Mouse (Mus musculus) right cerebral cortex, adult 2 months (tissue): ENCODE data around the gene Lig1.
"Not testable (repeated sequence)": the region's sequence is repeated elsewhere in the genome, so short reads cannot be mapped to it uniquely, and the experiment has no call there.

Experiments used
- DNase-seq, 2 experiments: peaks; one replicate each; pipeline ENCODE4 v3.0.0; 2021 to 2022; ENCODE audit warnings: low spot score in 2 of 2

The Lig1 gene

DNA sequence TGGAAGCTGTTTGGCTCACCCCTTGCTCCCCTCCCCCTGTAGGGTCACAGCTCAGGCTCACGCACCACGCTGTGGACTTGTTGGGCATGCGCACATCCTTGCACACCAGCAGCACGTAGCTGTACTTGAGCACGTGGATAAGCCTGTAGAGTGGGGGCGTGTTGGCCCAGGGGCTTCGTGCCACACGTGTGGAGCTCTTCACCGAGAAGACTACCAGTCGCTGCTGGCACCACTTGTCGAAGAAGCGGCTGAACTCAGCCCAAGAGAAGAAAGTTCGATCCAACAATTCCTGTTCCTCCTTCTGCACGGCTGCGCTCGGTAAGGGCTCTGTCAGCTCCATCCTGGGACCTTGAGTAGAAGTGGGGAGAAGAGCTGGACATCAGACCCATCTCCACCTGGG, at the start of gene Lig1:
Gene Lig1, plus strand, starts transcription at position 203 of the 400 bp plus-strand sequence.
- DNase-seq, result no peak

DNA sequence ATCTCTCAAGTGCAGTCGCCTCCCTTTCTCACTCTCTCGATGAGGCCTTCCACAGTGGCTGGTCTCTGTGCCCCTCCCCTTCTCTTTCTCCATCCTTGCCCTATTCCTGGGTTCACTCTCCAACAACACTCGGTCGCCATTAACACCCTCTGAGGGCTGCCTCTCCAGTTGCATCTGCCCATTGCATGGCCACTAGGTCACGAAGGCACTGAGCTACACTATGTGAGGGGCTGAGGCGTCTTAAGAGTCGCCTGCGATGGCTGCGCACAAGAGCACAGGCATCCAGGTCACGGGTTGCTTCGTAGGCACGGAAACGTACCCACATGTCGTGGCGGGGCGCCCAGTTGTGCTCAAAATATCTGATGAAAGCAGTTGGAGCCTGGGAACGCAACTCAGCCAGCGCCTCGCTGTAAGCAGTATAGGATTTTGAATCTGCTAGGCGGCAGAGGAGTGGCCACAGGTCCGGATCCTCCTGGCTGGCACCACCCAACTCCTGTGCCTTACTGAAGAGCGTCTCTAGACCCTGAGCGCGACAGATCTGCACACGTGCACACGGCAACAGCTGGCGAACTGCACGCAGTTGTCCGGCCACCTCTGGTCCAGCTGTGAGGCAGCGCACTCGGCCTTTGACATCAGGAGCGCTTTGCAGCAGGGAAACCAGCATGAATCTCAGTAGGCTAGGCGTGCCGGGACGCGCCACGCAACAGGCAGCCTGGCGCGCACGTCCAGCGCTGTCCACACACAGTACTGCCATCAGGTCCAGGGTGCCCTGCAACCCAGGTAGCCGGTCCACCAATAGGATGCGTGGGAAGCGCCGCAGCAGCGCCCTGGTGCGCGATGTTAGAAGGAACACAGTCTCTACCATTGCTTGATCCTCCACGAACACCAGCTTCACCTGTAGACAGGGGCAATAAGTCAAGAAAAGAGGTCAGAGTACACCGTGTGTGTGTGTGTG, 16.1 kb upstream of the Lig1 start:
- no peak for DNase-seq

DNA sequence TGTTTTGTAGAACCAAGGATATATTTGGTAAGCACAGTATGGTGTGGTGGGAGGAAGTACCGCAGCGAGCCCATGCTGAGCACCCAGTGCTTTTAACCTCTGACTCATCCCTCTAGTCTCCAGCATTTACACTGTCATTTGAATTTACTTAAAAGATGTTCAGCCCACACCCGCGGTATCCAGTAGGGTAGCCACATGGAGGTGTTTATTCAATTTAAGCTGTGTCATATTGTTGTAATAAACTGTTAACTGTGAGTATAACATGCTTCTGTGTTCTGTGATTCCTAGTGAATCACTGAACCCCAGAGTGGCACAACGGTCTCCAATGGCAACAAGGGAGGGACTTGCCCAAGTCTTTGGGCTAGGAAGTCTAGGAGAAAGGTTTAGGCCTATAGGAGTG, 13.2 kb upstream of the Lig1 start:
- peak in 1 of 2 experiments; percentile 13 for DNase-seq

DNA sequence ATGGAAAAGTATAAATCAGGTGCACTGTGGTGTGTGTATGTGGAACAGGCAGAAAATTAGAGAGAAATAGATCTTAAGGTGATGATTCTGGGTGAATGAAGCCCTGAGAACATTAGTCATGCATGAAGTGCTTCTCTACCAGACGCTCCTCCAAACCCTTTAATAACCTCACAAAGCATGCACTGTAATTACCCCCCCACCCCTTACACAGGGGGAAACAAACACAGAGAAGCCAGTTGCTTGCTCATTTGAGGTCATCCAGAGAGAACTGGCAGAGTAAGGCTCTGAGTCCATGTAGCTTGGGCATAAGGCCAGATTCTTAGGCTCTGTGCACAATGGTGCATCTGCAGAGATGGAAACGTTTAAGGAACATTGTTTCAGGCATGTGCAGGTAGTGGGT, 12.7 kb upstream of the Lig1 start:
- no peak for DNase-seq

DNA sequence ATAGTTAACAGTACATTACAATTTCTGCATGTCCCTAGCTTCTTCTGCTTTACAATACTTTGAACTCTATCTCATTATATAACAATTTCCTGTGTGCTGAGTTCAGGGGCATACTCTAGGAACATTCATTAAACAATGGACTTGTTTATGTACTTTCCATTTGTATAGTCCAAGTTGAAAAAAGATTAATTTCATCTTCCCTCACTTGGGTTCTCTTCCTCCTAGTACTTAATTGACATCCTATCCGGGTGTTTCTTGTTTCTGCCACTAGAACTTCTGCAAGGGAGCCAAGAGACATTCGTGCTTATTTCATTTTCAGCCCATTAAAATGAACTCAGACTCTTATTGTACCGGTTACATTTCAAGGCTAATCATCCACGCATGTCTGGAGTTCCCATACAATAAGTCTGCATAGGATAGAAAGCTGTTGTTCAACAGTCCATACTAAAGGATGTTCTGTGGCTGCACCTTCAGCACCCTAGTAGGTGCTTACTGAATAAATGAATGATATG, 8.3 kb upstream of the Lig1 start:
- DNase-seq, result no peak

DNA sequence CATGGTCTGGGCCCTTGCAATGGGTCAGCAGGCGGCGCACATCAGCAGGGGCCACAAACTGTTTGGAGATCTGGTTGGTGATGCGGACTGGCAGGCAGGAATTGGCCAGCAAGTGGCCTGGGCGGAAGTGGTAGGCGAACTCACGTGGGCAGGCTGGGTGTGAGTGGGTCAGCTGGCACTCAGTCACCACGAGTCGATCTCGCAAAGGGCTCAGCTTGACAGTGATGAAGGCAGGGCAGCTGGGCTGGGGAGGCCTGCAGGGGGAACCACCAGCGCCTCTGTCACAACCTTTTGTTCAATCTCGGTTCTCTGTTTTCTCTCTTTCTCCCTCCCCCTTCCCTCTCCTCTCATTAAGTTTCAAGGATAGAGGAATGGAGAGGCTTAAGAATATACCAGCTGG, 7.7 kb upstream of the Lig1 start:
- DNase-seq, result no peak

DNA sequence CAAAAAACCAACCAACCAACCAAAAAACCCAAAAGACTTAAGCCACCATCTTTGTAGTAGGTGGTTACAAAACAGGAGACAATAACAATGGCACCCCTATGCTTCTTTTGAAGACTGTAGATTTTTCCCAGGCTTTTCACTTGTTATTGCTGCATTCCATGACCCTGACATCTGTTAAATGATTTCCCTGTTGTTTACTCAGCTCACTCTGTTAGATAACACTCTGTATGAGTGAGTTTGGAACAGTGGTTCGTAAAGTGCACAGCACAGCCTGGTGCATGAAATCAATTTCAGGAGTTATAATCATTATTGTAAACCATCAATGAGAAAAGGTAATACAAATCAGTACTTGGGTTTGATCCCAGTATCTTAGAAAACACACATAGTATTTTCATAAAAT, 5.4 kb upstream of the Lig1 start:
- no peak for DNase-seq

DNA sequence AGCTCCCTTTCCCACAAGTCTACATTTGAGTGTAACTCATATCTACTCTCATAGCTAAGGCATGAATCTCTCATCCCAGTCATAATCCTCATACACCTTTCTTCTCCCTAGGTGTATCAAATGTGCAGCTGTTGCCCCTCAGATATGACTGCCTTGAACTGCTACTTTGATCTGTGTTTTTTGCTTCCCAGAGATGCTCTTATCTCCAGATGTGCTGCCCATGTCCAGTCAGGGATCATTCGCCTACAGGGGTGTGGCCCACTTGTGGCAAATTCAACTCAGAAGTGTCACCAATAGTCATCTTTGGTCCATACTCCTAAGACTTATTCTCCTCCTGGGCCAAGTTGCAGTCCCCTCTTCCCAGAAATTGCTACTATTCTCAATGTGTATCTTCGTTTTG, 750 bp downstream of the Lig1 start:
- DNase-seq, result no peak

DNA sequence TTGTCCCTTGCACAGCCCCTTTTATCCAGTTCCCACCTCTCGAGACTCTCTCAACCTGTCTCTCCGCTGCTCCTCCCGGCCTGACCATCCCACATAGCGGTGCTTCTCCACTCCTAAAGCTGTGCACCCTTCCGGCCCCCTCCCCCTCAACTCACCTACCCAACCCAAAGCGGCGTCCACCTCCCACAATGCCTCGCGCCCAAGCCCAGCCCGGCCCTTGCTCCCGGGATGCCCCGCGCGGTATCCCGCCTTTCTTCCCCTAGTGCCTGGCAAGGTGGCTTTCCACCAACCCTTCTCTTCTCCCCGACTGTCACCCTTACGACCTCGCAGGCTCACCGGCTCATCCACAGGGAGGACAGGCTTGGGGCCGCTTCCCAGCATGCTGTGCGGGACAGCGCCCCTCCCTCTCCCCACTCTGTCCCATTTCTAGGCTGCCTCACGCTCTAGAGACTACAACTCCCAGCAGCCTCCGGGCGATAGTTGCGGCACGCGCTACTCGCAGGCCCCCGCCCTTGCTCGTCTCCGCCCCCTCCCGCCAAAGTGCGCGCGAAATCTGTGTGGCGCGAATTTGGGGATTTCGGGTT, 1.3 kb downstream of the Lig1 start, which contains the start of gene Zswim9:
Gene Zswim9, minus strand, starts transcription at position 414 of the 584 bp plus-strand sequence.
- peak; percentile 93 to 95 for DNase-seq

DNA sequence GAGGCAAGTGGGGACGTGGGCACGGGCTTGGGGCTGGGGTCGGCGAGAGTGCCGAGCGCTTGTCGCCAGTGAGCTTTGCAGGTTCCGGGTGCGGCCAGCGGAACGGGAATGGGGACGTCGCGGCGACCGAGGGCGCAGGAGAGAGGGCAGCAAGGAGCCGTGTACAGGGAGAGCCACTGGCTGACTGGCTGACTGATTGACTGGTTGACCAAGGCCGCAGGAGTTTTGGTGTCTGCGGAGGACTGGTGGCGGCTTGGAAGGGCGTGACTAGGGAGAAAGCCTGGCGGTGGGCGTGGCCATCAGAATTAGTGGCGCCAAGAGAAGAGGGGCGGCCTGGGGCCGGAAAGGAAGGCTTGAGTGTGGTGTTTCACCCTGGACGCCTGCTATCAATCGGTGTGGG, 1.9 kb downstream of the Lig1 start:
- not testable (repeated sequence) for DNase-seq

DNA sequence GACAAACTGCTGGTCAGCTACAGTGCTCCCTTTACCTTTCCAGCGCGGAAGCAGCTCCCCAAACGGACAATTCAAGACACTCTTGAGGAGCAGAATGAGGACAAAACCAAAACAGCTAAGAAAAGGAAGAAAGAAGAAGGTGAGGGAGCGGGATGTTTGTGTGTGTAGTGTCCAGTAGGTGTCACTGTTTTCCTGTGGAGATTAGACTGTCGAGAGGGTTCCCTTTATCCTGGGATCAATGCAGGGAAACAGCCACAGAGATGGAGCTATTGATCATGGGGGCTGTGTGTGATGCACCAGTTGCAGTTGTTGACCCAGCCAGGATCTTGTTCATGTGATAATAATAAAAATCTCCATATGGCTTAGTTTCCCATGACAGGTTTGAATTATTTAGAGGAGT, 11.5 kb downstream of the Lig1 start:
- DNase-seq, result peak; percentile 17 to 32

DNA sequence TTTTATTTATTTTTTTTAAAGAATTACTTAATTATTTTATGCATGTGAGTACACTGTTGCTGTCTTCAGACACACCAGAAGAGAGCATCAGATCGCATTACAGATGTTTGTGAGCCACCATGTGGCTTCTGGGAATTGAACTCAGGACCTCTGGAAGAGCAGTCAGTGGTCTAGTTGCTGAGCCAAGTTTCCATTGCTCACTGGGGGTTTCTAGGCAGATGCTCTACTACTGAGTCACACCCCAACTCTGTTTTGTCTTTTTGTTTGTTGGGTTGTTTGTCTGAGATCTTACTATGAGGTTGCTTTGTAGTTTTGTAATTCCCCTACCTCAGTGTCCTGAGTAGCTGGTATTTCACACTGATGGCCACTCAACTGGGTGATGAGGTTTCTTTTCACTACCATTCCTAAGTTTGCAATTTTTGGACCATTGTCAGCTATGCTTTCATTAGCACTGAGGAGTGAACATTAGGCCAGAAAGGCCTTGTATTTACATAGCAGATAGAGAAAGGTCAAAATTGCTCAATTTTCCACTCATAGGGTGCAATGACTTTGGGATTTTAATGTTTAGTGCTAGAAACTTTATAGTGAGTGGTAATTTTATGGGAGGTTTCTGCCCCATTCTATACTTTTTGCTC, 13.1 kb downstream of the Lig1 start:
- DNase-seq, result no peak

DNA sequence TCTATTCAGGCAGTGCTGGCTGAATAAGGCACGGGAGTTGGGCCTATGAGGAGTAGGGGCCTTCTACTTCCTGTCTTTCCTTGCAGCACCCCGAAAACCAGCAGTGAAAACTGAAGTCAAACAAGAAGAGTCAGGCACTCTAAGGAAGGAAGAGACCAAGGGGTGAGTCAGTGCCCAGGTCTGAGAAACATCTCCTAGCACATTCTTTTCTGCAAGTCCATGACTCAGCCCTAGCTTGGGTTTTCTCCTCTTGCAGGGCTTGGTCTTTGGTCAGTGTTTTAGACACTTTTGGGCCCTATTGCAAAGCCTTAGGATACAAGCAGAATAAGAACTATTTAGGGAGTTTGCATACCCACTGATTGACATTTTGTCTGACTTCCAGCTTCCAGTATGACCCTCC, 14.3 kb downstream of the Lig1 start:
- no peak for DNase-seq

DNA sequence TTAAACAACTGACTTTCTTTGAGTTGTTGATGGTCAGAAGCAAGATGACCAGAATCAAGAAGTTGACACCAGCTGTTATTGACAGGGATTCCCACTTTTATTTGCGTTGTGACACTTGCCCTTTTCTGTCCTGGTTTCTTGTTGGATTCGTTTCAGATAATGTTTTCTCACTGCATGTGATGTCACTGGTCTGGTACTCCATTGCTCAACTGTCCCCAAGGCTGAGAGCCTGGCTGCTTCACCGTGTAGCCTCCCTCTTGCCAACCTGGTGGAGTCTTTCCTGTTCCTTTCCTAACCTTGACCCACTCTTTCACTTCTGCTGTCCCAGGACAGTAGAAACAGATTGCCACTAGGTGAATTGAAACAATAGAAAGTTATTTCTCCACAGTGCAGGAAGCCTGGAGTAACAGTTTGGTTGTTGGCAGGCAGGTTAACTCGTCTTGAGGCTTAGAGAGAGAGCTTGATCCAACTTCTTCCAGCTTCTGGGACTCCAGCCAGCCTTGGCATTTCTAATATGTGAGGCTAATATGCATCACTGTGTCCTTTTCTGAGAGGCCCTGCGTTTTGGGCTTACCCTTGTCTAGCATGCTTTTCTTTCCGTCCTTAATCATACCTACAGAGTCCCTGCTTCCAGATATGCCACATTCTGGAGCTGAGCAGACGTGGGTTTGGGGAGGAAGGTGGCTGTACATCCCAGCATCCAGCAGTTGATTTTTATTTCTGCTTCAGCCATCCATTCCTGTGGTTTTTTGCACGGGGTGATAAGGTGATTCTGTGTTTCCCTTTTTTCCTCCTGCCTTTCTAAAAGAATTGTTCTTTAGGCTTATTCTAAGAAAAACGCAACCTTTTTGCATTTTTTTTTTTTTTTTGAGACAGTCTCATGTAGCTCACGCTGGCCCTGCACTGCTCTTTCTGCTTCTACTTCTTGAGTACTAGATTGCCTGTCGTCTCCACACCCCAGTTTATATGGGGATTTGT, 17.1 kb downstream of the Lig1 start:
- no peak for DNase-seq

DNA sequence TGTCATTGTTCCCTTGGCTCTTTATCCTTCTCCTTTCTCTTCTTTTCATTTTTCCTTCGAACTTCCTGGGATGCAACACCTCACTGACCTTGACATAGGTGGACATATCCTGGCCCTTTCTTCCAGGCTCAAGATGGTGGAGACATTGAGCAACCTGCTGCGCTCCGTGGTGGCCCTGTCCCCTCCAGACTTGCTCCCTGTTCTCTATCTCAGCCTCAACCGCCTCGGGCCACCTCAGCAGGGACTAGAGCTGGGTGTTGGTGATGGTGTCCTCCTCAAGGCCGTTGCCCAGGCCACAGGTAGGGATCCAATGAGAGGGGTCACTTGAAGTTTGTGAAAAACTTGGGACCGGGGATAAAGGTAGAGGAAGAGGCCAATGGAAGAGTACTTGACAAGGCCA, 18.2 kb downstream of the Lig1 start:
- no peak for DNase-seq

DNA sequence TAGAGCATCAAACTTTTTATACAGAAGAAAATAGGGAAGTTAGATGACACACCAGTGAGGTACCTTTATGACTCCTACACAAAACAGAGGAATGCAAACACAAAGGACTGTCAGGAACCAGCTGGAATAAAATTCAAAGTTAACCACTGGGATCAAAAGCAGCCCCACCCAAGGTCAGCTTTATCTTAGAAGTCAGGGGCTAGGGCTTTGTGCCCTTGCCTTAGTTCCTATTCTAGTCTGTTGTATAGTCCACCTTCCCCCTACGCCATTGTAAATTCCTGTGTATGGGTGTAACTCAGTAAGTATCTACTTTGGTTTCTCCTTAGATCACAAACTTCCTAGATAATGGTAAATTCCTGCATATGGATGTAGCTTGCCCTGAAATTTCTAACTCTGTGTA, 20.6 kb downstream of the Lig1 start:
- no peak for DNase-seq

DNA sequence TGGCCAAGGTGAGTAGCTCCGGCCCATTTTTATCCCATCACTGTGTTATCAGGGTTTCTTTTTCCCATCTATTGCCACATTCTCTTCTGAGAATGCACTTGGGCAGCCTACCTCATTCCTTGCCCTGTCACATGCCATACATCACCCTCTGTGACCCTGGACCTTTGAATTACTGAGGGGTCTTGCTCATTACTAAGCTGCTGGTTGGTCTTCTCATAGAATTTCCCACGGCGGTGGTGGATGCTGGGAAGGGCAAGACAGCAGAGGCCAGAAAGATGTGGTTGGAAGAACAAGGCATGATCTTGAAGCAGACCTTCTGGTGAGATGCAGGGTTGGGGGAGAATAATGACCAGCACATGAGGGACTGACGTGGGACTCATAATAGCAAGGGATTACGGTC, 21.7 kb downstream of the Lig1 start:
- no peak for DNase-seq

DNA sequence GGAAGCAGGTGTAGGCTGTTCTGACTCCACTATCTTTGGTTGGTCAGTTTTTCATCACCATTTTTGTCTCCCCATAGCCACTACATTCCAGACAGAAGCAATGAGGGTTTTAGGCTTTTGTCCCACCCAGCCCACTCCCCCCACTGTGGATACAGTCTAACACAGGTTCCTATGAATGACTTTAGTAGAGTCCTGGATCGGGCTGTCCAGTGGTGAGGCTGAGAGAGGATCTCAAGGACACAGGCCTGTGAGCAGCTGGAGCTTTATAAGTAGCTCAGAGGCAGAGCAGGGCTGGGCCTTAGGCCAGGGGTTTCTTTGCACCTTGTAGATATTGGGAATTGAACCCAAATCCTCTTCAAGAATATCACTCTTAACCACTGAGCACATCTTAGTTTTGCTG, 24.6 kb downstream of the Lig1 start:
- DNase-seq, result no peak

DNA sequence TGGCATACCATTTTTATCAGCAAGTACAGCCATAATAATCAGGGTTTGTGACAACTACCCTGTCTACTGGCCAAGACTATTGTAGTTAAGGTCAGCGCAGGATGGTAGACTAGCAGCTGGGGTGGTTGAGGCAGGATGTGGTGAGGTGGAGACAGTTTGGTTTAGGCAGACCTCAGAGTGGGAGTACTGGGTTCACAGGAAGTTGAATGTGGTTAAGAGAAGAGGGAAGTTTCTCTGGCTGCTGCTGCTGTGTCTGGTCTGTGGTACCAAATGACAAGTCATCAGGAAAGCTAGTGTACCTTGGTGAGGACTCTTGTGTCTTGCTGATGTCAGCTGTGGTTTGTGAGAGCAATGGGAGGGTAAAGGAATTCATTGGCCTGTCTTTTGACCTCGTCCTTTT, 25.7 kb downstream of the Lig1 start:
- DNase-seq, result no peak

DNA sequence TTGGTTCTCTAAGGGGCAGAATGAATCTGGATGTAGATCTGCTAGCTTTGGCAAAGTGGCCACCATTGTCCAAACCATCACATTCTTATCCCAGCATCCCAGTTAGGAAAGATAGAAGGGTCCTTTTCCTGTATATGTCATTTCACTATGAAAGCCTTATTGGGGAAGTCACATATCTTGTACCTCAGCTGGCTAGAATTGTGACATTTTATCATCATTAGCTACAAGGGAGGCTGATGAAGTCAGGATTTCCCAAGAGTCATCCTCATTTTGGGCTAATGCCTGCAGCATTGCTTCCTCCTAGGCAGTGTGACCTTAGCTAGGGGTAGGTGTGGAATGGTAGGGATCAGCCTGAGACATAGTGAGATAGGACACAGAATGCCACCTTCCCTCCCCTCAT, 26.3 kb downstream of the Lig1 start:
- DNase-seq, result no peak

DNA sequence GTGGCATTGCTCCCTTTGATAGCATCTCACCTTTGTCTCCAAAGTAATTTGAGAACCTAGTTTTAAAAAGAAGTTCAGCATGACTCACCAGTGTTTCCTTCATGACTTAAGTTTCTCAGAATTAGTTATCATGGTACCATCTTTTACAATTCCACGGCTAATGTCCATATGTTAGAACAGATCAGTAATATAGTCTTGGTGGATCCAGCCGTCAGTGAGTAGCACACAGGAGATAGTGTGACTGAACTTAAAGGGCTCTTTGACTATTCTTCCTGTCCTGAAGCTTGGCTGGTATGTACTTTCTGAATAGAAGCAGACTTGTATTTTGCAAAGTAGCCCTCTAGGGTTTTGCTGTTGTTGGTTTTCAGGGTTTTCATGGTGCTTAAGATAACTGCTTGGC, 32.3 kb downstream of the Lig1 start:
- no peak for DNase-seq
